Mouse (Mus musculus): ENCODE data around the gene Tmem59l. TPM values are rescaled to one million over a fixed set of nuclear protein-coding genes. Genes with fewer than 3 reads are reported as not detected.

The Tmem59l gene
- polyA plus RNA-seq, 1 experiment = 263 TPM

GRCm38 (mm10) chr8:70463306-70463705 lies 23.9 kb downstream of the Tmem59l start:
- peak; percentile 58 to 84 for DNase-seq (ENCODE audit: extremely low spot score in 1 of 2, low spot score in 1 of 2)

- peak in 1 of 2 experiments; percentile 42 for DNase-seq (ENCODE audit: extremely low spot score in 1 of 2, low spot score in 1 of 2)
Measured at GRCm38 (mm10) chr8:70462516-70462813, 24.7 kb downstream of the Tmem59l start.

- DNase-seq (ENCODE audit: extremely low spot score in 1 of 2, low spot score in 1 of 2) = no peak
Measured at GRCm38 (mm10) chr8:70461765-70462515, 25.2 kb downstream of the Tmem59l start.

DNA sequence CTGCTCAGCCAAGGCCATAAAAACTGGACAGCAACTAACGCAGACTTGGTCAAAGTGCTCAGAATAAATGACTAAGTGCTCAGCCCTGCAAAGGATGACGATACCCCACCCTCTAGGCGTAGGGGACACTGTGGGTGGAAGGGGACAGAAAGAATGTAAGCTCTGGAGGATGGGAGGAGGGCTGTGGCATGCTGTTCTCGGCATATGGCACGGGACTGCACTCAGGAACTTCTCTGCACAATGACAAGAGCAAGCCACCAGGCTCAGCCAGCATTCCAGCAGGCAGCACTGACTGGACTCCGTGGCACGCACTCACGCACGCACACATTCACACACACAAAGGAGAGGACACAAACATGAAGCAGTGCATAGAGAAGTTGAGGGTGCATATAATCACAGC lies 26.6 kb downstream of the Tmem59l start:
- no peak for DNase-seq (ENCODE audit: extremely low spot score in 1 of 2, low spot score in 1 of 2)

GRCm38 (mm10) chr8:70460199-70460598 lies 27.0 kb downstream of the Tmem59l start:
- no peak for DNase-seq (ENCODE audit: extremely low spot score in 1 of 2, low spot score in 1 of 2)

DNA sequence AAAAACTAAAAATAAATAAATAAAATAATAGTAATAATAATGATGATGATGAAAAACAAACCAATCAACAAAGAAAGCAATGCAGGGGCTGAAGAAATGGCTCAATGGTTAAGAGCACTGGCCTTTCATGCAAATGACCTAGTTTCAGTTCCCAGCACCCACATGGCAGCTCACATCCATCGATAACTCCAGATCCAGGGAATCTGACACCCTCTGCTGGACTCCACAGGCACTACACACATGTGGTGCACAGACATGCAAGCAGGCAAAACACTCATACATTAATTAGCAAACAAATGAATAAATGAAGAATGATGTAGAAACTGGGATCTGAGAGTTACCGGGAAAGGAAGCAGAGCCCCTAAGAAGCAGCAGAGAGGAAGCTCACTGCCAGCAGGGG lies 27.5 kb downstream of the Tmem59l start:
- no peak for DNase-seq (ENCODE audit: extremely low spot score in 1 of 2, low spot score in 1 of 2)

DNA sequence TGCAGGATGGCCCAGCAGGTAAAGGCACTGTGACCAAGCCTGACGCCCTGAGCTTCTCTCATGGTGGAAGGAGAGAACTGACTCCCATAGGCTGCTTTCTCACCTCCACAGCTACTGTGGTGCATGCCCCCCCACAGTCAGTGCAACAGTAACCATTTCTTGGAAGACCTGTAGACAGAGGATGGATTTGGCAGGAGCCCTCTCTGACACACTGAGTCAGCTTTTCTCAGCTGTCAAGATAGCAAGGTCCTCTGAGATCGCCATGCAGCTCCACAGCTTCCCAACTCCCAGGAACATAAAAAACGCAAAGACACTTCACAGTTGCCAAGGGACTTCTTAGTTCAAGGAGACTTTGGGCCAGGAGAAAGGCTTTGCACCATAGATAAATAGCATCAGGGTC lies 28.7 kb downstream of the Tmem59l start:
- no peak for DNase-seq (ENCODE audit: extremely low spot score in 1 of 2, low spot score in 1 of 2)

DNA sequence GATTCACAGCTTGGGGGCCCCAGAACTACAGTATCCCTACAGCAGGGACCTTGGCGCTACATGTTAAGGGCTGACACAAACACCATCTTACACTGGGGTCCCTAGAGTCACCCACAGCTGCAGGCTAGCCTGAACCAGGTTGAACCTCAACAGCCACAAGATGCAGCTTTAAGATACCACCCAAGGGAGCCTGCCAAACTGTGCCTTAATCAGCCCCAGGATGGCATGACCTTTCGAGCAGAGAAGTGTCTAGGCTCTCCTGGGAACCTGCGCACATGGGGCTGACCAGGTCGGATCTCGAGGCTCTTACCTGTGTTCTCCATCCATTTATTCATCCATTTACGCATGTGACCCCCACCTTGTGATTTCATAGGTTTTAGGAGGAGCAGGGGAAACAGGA lies 29.3 kb downstream of the Tmem59l start:
- no peak for DNase-seq (ENCODE audit: extremely low spot score in 1 of 2, low spot score in 1 of 2)

DNA sequence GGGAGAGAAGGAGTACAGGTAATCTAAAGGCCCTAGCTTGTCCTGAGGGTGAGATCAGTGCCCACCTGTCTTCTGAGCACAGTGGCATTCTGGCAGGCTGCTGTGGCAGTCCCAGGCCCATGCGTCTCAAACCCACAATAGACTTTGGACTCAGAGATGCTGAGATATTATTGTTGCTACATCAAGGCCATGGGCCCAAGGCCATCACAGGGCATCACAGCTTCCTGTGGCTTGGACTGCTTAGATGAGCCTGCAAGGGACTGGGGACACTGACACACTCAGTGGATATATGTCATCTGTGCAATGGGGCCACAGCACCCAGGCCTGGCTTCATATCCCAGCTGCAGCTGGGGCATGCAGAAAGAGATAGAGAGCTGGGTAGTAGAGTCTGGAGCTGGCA lies 30.2 kb downstream of the Tmem59l start:
- no peak for DNase-seq (ENCODE audit: extremely low spot score in 1 of 2, low spot score in 1 of 2)

DNA sequence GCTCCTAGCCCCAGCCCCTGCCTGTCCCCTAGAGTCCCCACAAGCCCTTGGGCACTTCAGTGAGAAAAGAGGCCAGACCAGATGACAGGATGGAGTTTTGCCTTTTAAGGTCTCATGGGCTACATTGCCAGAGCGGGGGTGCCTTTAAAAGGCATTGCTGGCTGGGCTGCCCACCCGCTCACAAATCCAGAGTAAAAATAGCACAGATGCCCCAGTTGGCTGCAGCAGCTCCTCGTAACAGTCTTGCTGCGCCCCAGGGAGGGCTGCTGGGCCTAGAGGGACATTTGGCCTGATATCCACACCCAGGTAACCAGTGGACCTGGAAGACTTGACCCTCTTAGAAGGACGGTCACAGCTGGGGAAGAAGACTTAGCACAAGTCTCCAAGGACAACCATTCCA lies 33.3 kb downstream of the Tmem59l start:
- peak in 1 of 2 experiments; percentile 67 for DNase-seq (ENCODE audit: extremely low spot score in 1 of 2, low spot score in 1 of 2)

GRCm38 (mm10) chr8:70452196-70452966 lies 34.8 kb downstream of the Tmem59l start:
- peak in 1 of 2 experiments; percentile 58 for DNase-seq (ENCODE audit: extremely low spot score in 1 of 2, low spot score in 1 of 2)

GRCm38 (mm10) chr8:70447639-70448420 lies 39.3 kb downstream of the Tmem59l start:
- peak in 1 of 2 experiments; percentile 49 for DNase-seq (ENCODE audit: extremely low spot score in 1 of 2, low spot score in 1 of 2)

DNA sequence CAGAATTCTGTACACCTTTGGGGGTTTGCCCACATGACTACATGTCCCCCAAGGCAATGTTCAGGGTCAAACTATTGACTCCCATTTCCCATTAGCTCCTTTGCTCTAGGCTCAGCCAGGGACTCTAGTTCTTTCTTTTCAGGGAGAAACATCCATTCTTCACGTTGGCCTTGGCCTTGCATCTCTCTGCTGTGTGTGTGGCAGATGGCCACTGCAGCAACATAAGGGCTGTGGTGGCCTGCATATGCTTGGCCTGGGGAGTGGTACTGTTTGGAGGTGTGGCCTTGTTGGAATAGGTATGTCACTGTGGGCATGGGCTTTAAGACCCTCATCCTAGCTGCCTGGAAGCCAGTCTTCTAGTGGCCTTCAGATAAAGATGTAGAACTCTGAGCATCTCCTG lies 41.2 kb downstream of the Tmem59l start:
- DNase-seq (ENCODE audit: extremely low spot score in 1 of 2, low spot score in 1 of 2) = no peak

GRCm38 (mm10) chr8:70443326-70443725 lies 43.8 kb downstream of the Tmem59l start:
- DNase-seq (ENCODE audit: extremely low spot score in 1 of 2, low spot score in 1 of 2) = no peak

DNA sequence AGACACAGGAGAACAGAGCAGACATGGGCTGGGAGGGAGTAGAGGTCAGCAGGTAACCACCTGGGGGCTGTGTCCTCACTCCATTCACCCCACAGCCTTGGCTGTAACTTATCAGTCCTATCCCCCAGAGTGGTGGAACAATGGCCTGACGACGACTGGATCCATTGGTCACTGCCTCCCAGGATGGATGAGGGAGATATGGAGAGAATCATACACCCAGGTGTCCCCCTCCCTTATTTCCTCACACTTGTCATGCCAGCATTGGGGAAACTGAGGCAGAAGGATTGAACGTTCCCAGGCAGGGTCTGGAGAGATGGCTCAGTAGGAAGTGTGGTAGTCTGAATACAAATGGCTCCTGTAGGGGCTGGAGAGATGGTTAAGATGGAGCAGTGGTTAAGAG lies 45.6 kb downstream of the Tmem59l start:
- no peak for DNase-seq (ENCODE audit: extremely low spot score in 1 of 2, low spot score in 1 of 2)

GRCm38 (mm10) chr8:70440246-70440645 lies 46.9 kb downstream of the Tmem59l start:
- DNase-seq (ENCODE audit: extremely low spot score in 1 of 2, low spot score in 1 of 2) = no peak

- DNase-seq (ENCODE audit: extremely low spot score in 1 of 2, low spot score in 1 of 2) = no peak
Measured at GRCm38 (mm10) chr8:70439848-70440179, 47.3 kb downstream of the Tmem59l start.

GRCm38 (mm10) chr8:70439055-70439847 lies 47.9 kb downstream of the Tmem59l start, which contains the start of gene Crtc1:
Crtc1 (minus strand) TSS chr8:70439579.
- DNase-seq (ENCODE audit: extremely low spot score in 1 of 2, low spot score in 1 of 2) = peak; percentile 88 to 96

GRCm38 (mm10) chr8:70438423-70438822 lies 48.7 kb downstream of the Tmem59l start:
- DNase-seq (ENCODE audit: extremely low spot score in 1 of 2, low spot score in 1 of 2) = no peak

GRCm38 (mm10) chr8:70435156-70435555 lies 52.0 kb downstream of the Tmem59l start:
- no peak for DNase-seq (ENCODE audit: extremely low spot score in 1 of 2, low spot score in 1 of 2)
